Mouse (Mus musculus): ENCODE measurements at regions not wholly inside any gene's neighbourhood (a gene's known extent, or its start where the extent isn't known, plus 50 kb on each side); places are given as distances from the start of the nearest gene placed in this dataset.

- no peak for TF ChIP-seq CTCF (IDR thresholded peaks at IDR 0.05; ENCODE audit: borderline replicate concordance, insufficient read depth, low read depth, low read length)
- no peak for TF ChIP-seq POLR2A (IDR thresholded peaks at IDR 0.05; ENCODE audit: borderline replicate concordance, insufficient read depth, low read length)
Observed at GRCm38 (mm10) chr11:55772538-55772937, 164.5 kb upstream of the Glra1 start.
